Mouse (Mus musculus) MEL-GATA-1-ER (cell line): ENCODE measurements around the gene Agpat1.

ENCODE experiments used
- DNase-seq: peaks from one replicate; pipeline ENCODE4 v3.0.0-alpha.2; 2012; ENCODE audit warnings: low read depth; ENCODE audit errors: extremely low read depth

Gene Agpat1

GRCm38 (mm10) chr17:34652546-34652945, 48.5 kb downstream of the Agpat1 start:
- DNase-seq: no peak

DNA sequence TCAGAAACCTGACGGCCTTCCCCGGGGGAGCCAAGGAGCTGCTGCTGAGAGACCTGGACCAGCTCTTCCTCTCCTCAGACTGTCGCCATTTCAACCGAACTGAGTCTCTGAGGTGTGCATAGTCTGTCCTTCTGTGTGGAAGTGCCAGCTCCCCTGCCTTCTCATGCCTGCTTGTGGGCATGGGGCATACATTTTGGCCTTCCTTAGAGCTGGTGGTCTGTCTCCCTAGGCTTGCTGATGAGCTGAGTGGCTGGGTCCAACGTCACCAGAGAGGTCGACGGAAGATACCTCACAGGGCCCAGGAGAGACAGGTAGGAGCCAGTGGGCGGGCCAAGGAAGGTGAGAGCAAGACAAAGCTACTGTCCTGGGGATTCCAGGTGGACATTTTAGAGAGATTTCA, 48.9 kb downstream of the Agpat1 start:
- DNase-seq: no peak

DNA sequence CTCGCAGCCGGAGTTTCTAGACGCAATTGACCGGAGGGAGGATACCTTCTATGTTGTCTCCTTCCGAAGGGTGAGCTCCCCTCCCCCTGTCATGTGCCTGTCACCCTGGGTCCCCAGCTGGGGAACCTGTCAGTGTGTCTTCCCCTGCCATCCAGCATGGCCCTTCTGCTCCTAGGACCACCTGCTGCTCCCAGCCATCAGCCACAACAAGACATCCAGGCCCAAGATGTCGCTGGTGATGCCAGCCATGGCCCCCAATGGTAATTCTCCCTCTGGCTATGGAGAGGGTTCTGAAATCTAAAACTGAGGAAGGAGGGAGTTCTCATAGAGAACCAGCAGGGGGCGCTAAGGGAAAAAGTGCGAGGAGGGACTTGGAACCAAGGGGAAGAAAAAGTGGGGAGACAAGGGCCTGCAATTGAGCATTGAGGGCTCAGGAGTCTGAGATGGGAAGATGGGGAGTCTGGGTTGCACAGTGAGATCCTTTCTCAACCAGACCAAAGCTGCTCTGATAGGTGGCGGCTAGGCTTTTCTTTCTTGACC, 49.8 kb downstream of the Agpat1 start:
- no peak for DNase-seq

DNA sequence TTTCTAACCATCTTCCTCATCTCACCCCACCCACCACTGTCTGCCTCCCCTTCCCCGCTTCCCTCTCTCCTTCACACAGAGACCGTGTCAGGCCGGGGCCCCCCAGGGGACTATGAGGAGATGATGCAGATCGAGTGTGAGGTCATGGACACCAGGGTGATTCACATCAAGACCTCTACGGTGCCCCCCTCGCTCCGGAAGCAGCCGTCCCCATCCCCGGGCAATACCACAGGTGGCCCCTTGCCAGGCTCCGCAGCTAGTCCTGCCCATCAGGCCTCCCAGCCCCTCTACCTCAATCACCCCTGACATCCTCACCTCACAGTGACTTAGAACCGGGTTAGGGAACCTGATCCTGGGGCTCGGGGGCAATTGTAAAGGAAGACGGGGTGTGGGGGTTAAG, 50.3 kb downstream of the Agpat1 start:
- no peak for DNase-seq

- no peak for DNase-seq
Observed at GRCm38 (mm10) chr17:34655160-34655559, 51.1 kb downstream of the Agpat1 start.

DNA sequence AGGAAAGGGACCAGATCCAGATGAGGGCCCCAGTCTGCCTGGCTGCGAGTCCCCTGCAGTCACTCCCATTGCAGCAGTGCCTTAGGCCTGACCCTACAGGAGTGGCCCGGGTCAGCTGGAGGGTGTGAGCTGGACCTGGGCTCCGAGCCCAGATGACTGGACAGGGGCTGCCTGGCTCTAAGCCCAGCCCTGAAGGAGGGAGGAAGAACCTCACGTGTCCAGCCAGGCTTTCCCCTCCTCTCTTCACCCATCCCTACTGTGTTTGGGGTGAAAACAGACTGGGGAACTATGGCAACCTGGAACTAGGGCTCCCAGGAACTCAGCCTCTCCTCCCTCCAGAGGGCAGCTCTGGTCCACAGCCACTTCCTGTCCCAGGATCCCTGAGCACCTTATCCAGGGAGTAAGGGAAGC, 51.5 kb downstream of the Agpat1 start:
- DNase-seq: no peak

- DNase-seq: no peak
Observed at GRCm38 (mm10) chr17:34656666-34657065, 52.6 kb downstream of the Agpat1 start.

- DNase-seq: no peak
Observed at GRCm38 (mm10) chr17:34657271-34657670, 53.2 kb downstream of the Agpat1 start.

DNA sequence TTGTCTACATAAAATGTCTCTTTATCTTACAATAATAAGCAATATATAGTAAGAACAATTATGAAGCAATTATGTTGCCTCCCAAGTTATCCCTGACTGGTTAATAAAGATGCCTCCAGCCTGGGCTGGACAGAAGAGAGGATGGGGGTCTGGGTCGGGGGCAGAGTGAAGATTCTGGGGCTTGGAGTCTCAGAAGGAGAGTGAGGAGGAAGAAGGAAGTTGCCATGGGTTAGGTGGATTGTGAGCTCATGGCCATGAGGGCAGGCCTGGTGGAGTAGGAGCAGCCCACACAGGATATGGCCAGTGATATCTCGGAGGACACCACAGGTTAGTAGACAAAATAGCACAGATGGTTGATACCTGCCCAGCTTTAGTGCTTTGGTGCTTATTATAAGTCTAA, 54.1 kb downstream of the Agpat1 start:
- DNase-seq: no peak

GRCm38 (mm10) chr17:34658591-34658990, 54.5 kb downstream of the Agpat1 start:
- DNase-seq: no peak

GRCm38 (mm10) chr17:34659181-34659896, 55.3 kb downstream of the Agpat1 start:
- no peak for DNase-seq

- DNase-seq: no peak
Observed at GRCm38 (mm10) chr17:34659897-34660214, 55.8 kb downstream of the Agpat1 start.

- no peak for DNase-seq
Observed at GRCm38 (mm10) chr17:34660259-34660820, 56.3 kb downstream of the Agpat1 start.

GRCm38 (mm10) chr17:34661121-34661591, 57.1 kb downstream of the Agpat1 start:
- no peak for DNase-seq

DNA sequence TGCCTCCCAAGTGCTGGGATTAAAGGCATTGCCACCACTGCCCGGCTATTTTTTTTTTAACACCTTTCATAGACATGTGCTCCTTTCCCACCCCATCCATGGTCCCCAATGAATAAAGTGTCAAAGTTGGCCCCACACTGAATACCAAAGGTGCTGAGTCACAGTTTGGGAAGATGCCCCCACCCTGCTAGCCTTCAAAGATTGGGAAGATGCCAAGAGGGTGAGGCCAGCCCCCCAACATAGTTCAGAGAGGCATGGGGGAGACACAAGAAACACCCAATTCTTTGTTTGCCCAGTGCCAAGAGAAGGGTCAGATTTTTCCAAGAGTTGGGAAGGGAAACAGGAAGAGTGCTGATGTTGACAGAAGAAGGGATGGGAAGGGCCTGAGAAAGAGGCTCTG, 58.4 kb downstream of the Agpat1 start:
- DNase-seq: no peak

- no peak for DNase-seq
Observed at GRCm38 (mm10) chr17:34662978-34663377, 58.9 kb downstream of the Agpat1 start.
